Mouse (Mus musculus) liver, embryonic 12.5 days (tissue): Measurements from ENCODE around the gene Rdh11. TPM values are rescaled to one million over a fixed set of nuclear protein-coding genes. Genes with fewer than 3 reads are reported as not detected.
"Not testable (repeated sequence)": the region's sequence is repeated elsewhere in the genome, so short reads cannot be mapped to it uniquely, and the experiment has no call there.

Experiments
- ATAC-seq: fragments of 200-750 bp; cut with Nextera tagmentation; 2 replicates; pipeline ENCODE4 v1.8.0; 2017; ENCODE audit warnings: moderate number of reproducible peaks, mild to moderate bottlenecking, moderate library complexity
- H3K27ac ChIP-seq: fragments of 300-500 bp; sonication (generic); 2 replicates; pipeline ENCODE4 v1.5.1; 2016; ENCODE audit warnings: mild to moderate bottlenecking
- H3K27me3 ChIP-seq: fragments of 300-500 bp; sonication (generic); replicated peaks from 2 replicates; pipeline ENCODE4 v1.6.1; 2016; ENCODE audit warnings: mild to moderate bottlenecking, moderate library complexity
- H3K36me3 ChIP-seq: fragments of 300-500 bp; sonication (generic); 2 replicates; pipeline ENCODE4 v1.6.1; 2016; ENCODE audit warnings: mild to moderate bottlenecking, moderate library complexity
- H3K4me1 ChIP-seq: fragments of 300-500 bp; sonication (generic); 2 replicates; pipeline ENCODE4 v1.6.1; 2016
- H3K4me2 ChIP-seq: fragments of 300-500 bp; sonication (generic); 2 replicates; pipeline ENCODE4 v1.6.1; 2016; ENCODE audit warnings: mild to moderate bottlenecking, moderate library complexity
- H3K4me3 ChIP-seq: fragments of 300-500 bp; sonication (generic); 2 replicates; pipeline ENCODE4 v1.5.1; 2016; ENCODE audit warnings: mild to moderate bottlenecking, moderate library complexity
- H3K9ac ChIP-seq: fragments of 300-500 bp; sonication (generic); 2 replicates; pipeline ENCODE4 v1.6.1; 2016; ENCODE audit warnings: mild to moderate bottlenecking, moderate library complexity
- H3K9me3 ChIP-seq: fragments of 300-500 bp; sonication (generic); replicated peaks from 2 replicates; pipeline ENCODE4 v1.6.1; 2016; ENCODE audit warnings: mild to moderate bottlenecking, moderate library complexity
- WGBS: fragments of 180-500 bp; shearing (Covaris S2); methylation state at CpG from one replicate; pipeline ENCODE4 v1.1.7; 2016; ENCODE audit not compliant: insufficient replicate concordance; 5-methylcytosine and 5-hydroxymethylcytosine counted together
- polyA plus RNA-seq: library from polyadenylated mRNA; unstranded; fragments of >200 nt; fragmentation: Nextera tagmentation; extraction: Ambion mirVana; gene quantifications from 2 replicates; pipeline ENCODE4 v1.2.1, GENCODE M21; 2016

Rdh11 gene
- 22.1 and 22.9 TPM in 2 replicates for polyA plus RNA-seq

GRCm38 (mm10) chr12:79192193-79192592 lies at the start of gene Rdh11:
Gene Rdh11, minus strand, starts transcription at chr12:79192293.
- Histone ChIP-seq H3K9me3 (no peaks in the 10 kb centered on the region), H3K9ac (peak within 1 kb of the TSS; percentile 77), H3K4me2 (peak within 1 kb of the TSS; percentile 91), H3K27ac (peak within 1 kb of the TSS; percentile 86), H3K4me1 (peaks cover 23% of the 10 kb centered on the region), H3K4me3 (peak within 1 kb of the TSS; percentile 78), H3K36me3 (peaks cover 20% of the 10 kb centered on the region), H3K27me3 (no peaks in the 10 kb centered on the region)
- WGBS: 61% methylated on average over 6 of the region's 6 CpGs
- ATAC-seq: no peak

GRCm38 (mm10) chr12:79235485-79236080 lies 43.5 kb upstream of the Rdh11 start:
- WGBS: 78% methylated on average over 11 of the region's 11 CpGs
- Histone ChIP-seq H3K9ac (no peak overlapping the region), H3K4me1 (no peaks in the 10 kb centered on the region), H3K27me3 (no peaks in the 10 kb centered on the region), H3K36me3 (peaks cover 69% of the 10 kb centered on the region), H3K27ac (no peak overlapping the region), H3K4me3 (no peak overlapping the region), H3K9me3 (no peaks in the 10 kb centered on the region), H3K4me2 (no peak overlapping the region)
- ATAC-seq: no peak

- no peak overlapping the region for H3K4me3 ChIP-seq
- no peak overlapping the region for H3K27ac ChIP-seq
- H3K9me3 ChIP-seq: no peaks in the 10 kb centered on the region
- no peak overlapping the region for H3K4me2 ChIP-seq
- H3K27me3 ChIP-seq: peaks cover 6% of the 10 kb centered on the region; the same call in 1 of the 2 replicates
- no peak for ATAC-seq
- WGBS: 52% methylated on average over 5 of the region's 5 CpGs
- no peaks in the 10 kb centered on the region for H3K36me3 ChIP-seq
- no peaks in the 10 kb centered on the region for H3K4me1 ChIP-seq
- H3K9ac ChIP-seq: no peak overlapping the region
These were observed 25.4 kb upstream of the Rdh11 start for GRCm38 (mm10) chr12:79217511-79217910.

- H3K4me3 ChIP-seq: no peak overlapping the region
- WGBS: 76% methylated on average over 8 of the region's 8 CpGs
- no peak overlapping the region for H3K27ac ChIP-seq
- no peak for ATAC-seq
- no peak overlapping the region for H3K4me2 ChIP-seq
- H3K9me3 ChIP-seq: no peaks in the 10 kb centered on the region
- H3K4me1 ChIP-seq: no peaks in the 10 kb centered on the region; the same call in 1 of the 2 replicates
- H3K27me3 ChIP-seq: 0 out of 2 replicates have a peak, but pooled peaks cover 8% of the 10 kb centered on the region
- H3K36me3 ChIP-seq: no peaks in the 10 kb centered on the region
- no peak overlapping the region for H3K9ac ChIP-seq
These were observed 19.4 kb upstream of the Rdh11 start for GRCm38 (mm10) chr12:79211447-79211846.

GRCm38 (mm10) chr12:79208703-79209464 lies 16.8 kb upstream of the Rdh11 start, which contains the start of gene Rdh12:
Gene Rdh12, plus strand, starts transcription at chr12:79208914.
- Histone ChIP-seq H3K27ac (no peak within 1 kb of the TSS), H3K4me3 (peak within 1 kb of the TSS; percentile 34), H3K9me3 (no peaks in the 10 kb centered on the region), H3K4me1 (no peaks in the 10 kb centered on the region; the same call in 1 of the 2 replicates), H3K36me3 (no peaks in the 10 kb centered on the region), H3K27me3 (0 out of 2 replicates have a peak, but pooled peaks cover 8% of the 10 kb centered on the region), H3K4me2 (peak within 1 kb of the TSS; percentile 56), H3K9ac (no peak within 1 kb of the TSS)
- no peak for ATAC-seq
- whole genome bisulfite sequencing: 3% methylated on average over 13 of the region's 13 CpGs

GRCm38 (mm10) chr12:79201882-79202281 lies 9.8 kb upstream of the Rdh11 start:
- Histone ChIP-seq H3K4me1 (no peaks in the 10 kb centered on the region), H3K4me2 (no peak overlapping the region), H3K4me3 (no peak overlapping the region), H3K27ac (no peak overlapping the region), H3K9ac (no peak overlapping the region), H3K27me3 (no peaks in the 10 kb centered on the region), H3K36me3 (no peaks in the 10 kb centered on the region), H3K9me3 (no peaks in the 10 kb centered on the region)
- 34% methylated on average over 3 of the region's 3 CpGs for WGBS
- no peak for ATAC-seq

- no peak for ATAC-seq
- 65% methylated on average over 5 of the region's 5 CpGs for WGBS
These were observed 5.0 kb upstream of the Rdh11 start for GRCm38 (mm10) chr12:79197105-79197504.

GRCm38 (mm10) chr12:79193441-79193840 lies 1.3 kb upstream of the Rdh11 start:
- no peak overlapping the region for H3K4me3 ChIP-seq
- H3K4me2 ChIP-seq: no peak overlapping the region
- WGBS: 1% methylated on average over 3 of the region's 3 CpGs
- no peaks in the 10 kb centered on the region for H3K9me3 ChIP-seq
- H3K36me3 ChIP-seq: peaks cover 8% of the 10 kb centered on the region
- no peaks in the 10 kb centered on the region for H3K27me3 ChIP-seq
- peaks cover 23% of the 10 kb centered on the region for H3K4me1 ChIP-seq
- no peak overlapping the region for H3K27ac ChIP-seq
- no peak overlapping the region for H3K9ac ChIP-seq
- ATAC-seq: no peak

More at GRCm38 (mm10) chr12:79197105-79197504, 5.0 kb upstream of the Rdh11 start:
- H3K27ac ChIP-seq: no peak overlapping the region
- H3K4me3 ChIP-seq: no peak overlapping the region
- H3K9ac ChIP-seq: no peak overlapping the region
- H3K4me2 ChIP-seq: no peak overlapping the region
- H3K9me3 ChIP-seq: no peaks in the 10 kb centered on the region
- H3K27me3 ChIP-seq: no peaks in the 10 kb centered on the region
- no peaks in the 10 kb centered on the region for H3K36me3 ChIP-seq
- peaks cover under 1% of the 10 kb centered on the region; the same call in 1 of the 2 replicates for H3K4me1 ChIP-seq

- 7% methylated on average over 14 of the region's 14 CpGs for WGBS
These were observed 392 bp downstream of the Rdh11 start for GRCm38 (mm10) chr12:79191701-79192100.

GRCm38 (mm10) chr12:79190931-79191673 lies 991 bp downstream of the Rdh11 start:
- ATAC-seq: peak; percentile 97
- peak overlapping the region; percentile 78 for H3K4me3 ChIP-seq

More at GRCm38 (mm10) chr12:79191701-79192100, 392 bp downstream of the Rdh11 start:
- H3K27me3 ChIP-seq: no peaks in the 10 kb centered on the region
- peaks cover 25% of the 10 kb centered on the region for H3K36me3 ChIP-seq
- H3K4me2 ChIP-seq: peak overlapping the region; percentile 91
- peak overlapping the region; percentile 78 for H3K4me3 ChIP-seq
- H3K9ac ChIP-seq: peak overlapping the region; percentile 77
- peak overlapping the region; percentile 86 for H3K27ac ChIP-seq
- H3K9me3 ChIP-seq: no peaks in the 10 kb centered on the region
- H3K4me1 ChIP-seq: peaks cover 23% of the 10 kb centered on the region
- ATAC-seq: peak; percentile 77

GRCm38 (mm10) chr12:79185160-79185559 lies 6.9 kb downstream of the Rdh11 start:
- H3K27ac ChIP-seq, H3K9me3 ChIP-seq, H3K27me3 ChIP-seq, H3K9ac ChIP-seq, ATAC-seq, H3K4me2 ChIP-seq, H3K4me3 ChIP-seq: not testable (repeated sequence)
- Histone ChIP-seq H3K4me1 (peaks cover 17% of the 10 kb centered on the region), H3K36me3 (peaks cover 87% of the 10 kb centered on the region)
- 72% methylated on average over 5 of the region's 6 CpGs for WGBS

More at GRCm38 (mm10) chr12:79190931-79191673, 991 bp downstream of the Rdh11 start:
- Histone ChIP-seq H3K9me3 (no peaks in the 10 kb centered on the region), H3K27ac (peak overlapping the region; percentile 86), H3K9ac (peak overlapping the region; percentile 77), H3K4me1 (peaks cover 23% of the 10 kb centered on the region), H3K36me3 (peaks cover 31% of the 10 kb centered on the region), H3K4me2 (peak overlapping the region; percentile 91), H3K27me3 (no peaks in the 10 kb centered on the region)
- 0% methylated on average over 18 of the region's 18 CpGs for whole genome bisulfite sequencing
